Mouse (Mus musculus): Measurements from ENCODE around the gene Ren1. TPM values are rescaled to one million over a fixed set of nuclear protein-coding genes. Genes with fewer than 3 reads are reported as not detected.

Ren1 gene
- 0.36 TPM in 1 of 2 replicates, not detected in the other for polyA plus RNA-seq (2012; rRNA removed; ENCODE audit: low replicate concordance)

DNA sequence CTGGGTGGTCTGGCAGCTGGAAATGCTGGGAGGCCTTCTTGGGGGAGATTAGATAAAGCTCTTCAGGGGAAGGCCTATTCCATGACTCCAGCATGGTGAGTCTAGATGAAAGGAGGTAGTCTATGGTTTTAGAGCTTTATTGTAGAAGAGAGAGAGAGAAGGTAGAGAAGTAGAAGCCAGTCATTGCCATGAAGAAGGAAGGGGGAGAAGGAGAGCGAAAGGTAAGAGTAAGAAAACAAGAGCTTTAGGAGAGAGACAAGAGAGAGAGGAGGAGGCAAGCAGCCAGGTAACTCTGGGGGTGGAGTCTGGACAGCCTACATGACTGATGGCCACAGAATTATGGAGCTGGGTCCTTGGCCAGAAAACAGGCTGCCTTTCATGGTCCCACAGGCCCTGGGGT lies at the start of gene Ren1:
Ren1 (plus strand) TSS at position 301 of the 400 bp plus-strand sequence.

DNA sequence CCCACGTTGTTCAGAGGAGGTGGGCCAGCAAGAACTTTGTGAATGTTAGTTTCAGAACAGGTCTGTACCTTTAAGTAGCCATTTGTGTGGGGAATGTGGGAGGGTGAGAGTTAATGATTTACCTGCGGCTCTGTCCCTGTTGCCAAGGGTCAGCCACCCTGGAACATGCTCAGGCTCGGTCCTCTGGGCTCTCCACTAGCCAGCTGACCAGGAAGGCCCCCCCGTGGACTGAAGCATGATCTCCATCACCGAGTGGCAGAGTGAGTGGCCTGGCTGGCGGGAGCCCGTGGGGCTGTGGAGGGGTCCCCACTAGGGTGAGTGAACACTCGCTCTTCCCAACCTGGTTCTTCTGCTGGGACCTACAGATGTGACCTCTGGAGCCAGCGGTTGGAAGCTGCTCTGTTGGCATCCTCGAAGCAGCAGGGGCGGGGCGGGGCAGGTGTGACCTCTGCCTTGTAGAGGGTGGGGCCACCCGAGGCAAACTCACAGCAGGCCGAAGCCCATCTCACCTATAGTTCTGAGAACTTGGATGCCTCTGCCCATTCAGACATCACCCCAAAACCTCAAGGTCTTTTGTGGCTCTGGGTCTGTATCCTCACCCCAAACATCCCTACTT lies 40.5 kb upstream of the Ren1 start, which contains the start of gene Golt1a:
Golt1a (plus strand) TSS at position 149 of the 616 bp plus-strand sequence.

DNA sequence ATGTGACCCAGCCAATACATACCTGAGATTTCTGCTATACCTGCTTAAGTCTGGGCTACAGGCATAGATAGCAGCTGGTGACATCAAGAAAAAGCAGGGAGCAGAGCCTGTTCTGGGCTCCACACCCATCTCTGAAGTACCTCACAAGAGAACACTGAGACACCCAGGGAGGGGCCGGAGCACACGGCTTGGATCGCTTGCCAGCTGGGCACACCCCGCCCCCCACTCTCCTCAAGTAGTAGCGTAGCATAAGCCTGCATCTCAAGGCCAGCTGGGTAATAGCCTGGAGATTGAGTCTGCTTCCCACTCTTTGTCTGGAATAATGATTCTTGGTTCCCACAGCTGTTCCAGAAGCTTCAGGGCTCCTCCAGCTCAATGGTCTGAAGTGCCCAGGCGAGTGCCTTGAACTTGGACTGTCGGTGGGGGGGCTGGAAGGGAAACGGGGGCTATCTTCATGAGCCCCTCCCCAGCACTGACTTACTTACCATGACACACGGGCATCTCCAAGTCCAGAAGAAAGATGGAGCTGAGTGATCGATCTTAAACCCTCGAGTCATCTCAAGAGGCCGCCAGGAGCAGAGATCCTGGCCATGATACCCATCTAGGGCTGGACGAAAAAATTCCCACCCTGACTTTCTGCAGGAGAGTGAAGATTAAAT lies 28.9 kb upstream of the Ren1 start, which contains the start of gene Kiss1:
Kiss1 (plus strand) TSS at position 609 of the 659 bp plus-strand sequence.

DNA sequence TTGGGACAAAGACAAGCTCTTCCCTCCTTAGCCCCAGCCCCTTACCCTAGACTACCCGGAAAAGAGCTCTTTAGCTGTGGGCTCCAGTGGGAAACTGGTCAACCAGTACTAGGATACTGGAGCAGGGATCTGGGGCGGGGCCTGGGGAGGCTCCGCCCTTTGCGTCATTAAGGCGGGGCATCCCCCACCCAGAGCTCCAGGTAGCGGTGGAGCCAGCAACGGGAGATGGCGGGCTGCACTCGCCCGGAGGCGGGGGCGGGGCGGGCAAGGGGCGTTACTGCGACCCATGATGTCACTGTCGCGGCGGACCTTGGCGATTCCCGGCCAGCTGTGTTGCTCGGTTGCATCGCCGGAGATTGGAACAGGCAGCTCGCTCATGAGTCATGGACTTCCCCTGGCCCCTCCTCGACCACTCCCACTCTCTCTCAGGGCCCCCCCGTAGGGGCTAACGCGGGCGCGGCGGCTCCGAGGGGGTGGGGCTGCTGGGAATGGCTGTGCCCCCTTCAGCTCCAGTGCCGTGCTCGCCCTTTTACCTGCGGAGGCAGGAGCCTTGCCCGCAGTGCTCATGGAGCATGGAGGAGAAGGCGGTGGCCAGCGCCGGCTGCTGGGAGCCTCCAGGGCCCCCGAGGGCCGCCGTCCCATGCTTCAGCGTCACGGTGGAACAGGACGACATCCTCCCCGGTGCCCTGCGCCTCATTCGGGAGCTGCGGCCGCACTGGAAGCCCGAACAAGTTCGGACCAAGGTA lies 13.1 kb downstream of the Ren1 start, which contains the start of gene Etnk2:
Etnk2 (plus strand) TSS at position 297 of the 746 bp plus-strand sequence.

Other genes with a start within 250 kb of the Ren1 start
- 26.4 and 31.0 TPM in 2 replicates for gene Ppp1r15b, start 219.4 kb upstream of the Ren1 start, polyA plus RNA-seq (2012; rRNA removed; ENCODE audit: low replicate concordance)
- 35.9 and 78.5 TPM in 2 replicates for gene Plekha6, start 186.3 kb upstream of the Ren1 start, polyA plus RNA-seq (2012; rRNA removed; ENCODE audit: low replicate concordance)
- 34.7 and 60.4 TPM in 2 replicates for gene Golt1a, start 40.7 kb upstream of the Ren1 start, polyA plus RNA-seq (2012; rRNA removed; ENCODE audit: low replicate concordance)
- not detected in 2 replicates for gene Kiss1, start 28.6 kb upstream of the Ren1 start, polyA plus RNA-seq (2012; rRNA removed; ENCODE audit: low replicate concordance)
- gene Etnk2, start 13.1 kb downstream of the Ren1 start, polyA plus RNA-seq (2012; rRNA removed; ENCODE audit: low replicate concordance): 0.50 and 0.70 TPM in 2 replicates
- 47.7 and 115 TPM in 2 replicates for gene Sox13, start 73.9 kb downstream of the Ren1 start, polyA plus RNA-seq (2012; rRNA removed; ENCODE audit: low replicate concordance)

Data from duodenum, adult 2 months (tissue).